Mouse (Mus musculus) MEL (cell line): Measurements from ENCODE around the gene Ncoa5. TPM values are rescaled to one million over a fixed set of nuclear protein-coding genes. Genes with fewer than 3 reads are reported as not detected.

Experiments
- DNase-seq: peaks from one replicate; pipeline ENCODE4 v3.0.0; 2011; ENCODE audit warnings: low read depth, low spot score
- H3K27ac ChIP-seq: 2 replicates; pipeline ENCODE4 v1.5.1; 2012; ENCODE audit warnings: low read depth, mild to moderate bottlenecking, control low read depth, low read length, moderate library complexity; ENCODE audit not compliant: control insufficient read depth
- H3K27me3 ChIP-seq, 2 experiments: fragments of 150-350 bp in 1 of 2; sonication (generic) in 1 of 2; 2 replicates each; pipeline ENCODE4 v1.6.1; 2012; ENCODE audit warnings: low read length in 2 of 2, mild to moderate bottlenecking in 2 of 2, improper control_type of control experiment in 1 of 2, moderate library complexity in 1 of 2; ENCODE audit not compliant: insufficient read depth in 2 of 2, control insufficient read depth in 1 of 2
- H3K36me3 ChIP-seq, 2 experiments: 2 replicates each; pipeline ENCODE4 v1.6.1; 2012 to 2014; ENCODE audit warnings: low read length in 2 of 2, improper control_type of control experiment in 1 of 2, inconsistent platforms in 1 of 2, mild to moderate bottlenecking in 1 of 2; ENCODE audit not compliant: insufficient read depth in 2 of 2, control insufficient read depth in 1 of 2
- H3K4me1 ChIP-seq, 2 experiments: fragments of 150-350 bp in 1 of 2; sonication (generic) in 1 of 2; 2 replicates each; pipeline ENCODE4 v1.6.1; 2012; ENCODE audit warnings: low read length in 2 of 2, improper control_type of control experiment in 1 of 2, mild to moderate bottlenecking in 1 of 2; ENCODE audit not compliant: insufficient read depth in 2 of 2, control insufficient read depth in 1 of 2
- H3K4me3 ChIP-seq, 2 experiments: fragments of 150-350 bp in 1 of 2; sonication (generic) in 1 of 2; 2 replicates each; pipeline ENCODE4 v1.5.1; 2012; ENCODE audit warnings: low read depth in 2 of 2, low read length in 2 of 2, mild to moderate bottlenecking in 2 of 2, moderate library complexity in 2 of 2, control low read depth in 1 of 2, improper control_type of control experiment in 1 of 2; ENCODE audit not compliant: control insufficient read depth in 1 of 2, insufficient read depth in 1 of 2
- H3K79me2 ChIP-seq: 2 replicates; pipeline ENCODE4 v1.6.1; 2012; ENCODE audit warnings: mild to moderate bottlenecking, low read length, moderate library complexity; ENCODE audit not compliant: control insufficient read depth, poor library complexity, insufficient read depth
- H3K9ac ChIP-seq: 2 replicates; pipeline ENCODE4 v1.6.1; 2012; ENCODE audit warnings: low read depth, mild to moderate bottlenecking, control low read depth, low read length, moderate library complexity; ENCODE audit not compliant: control insufficient read depth, poor library complexity, severe bottlenecking
- H3K9me3 ChIP-seq: fragments of 150-350 bp; sonication (generic); replicated peaks from 2 replicates; pipeline ENCODE4 v1.6.1; 2012; ENCODE audit warnings: mild to moderate bottlenecking, low read length, improper control_type of control experiment, moderate library complexity; ENCODE audit not compliant: insufficient read depth
- CHD2 ChIP-seq: IDR thresholded peaks from 2 replicates; pipeline ENCODE4 v1.6.1; 2011; ENCODE audit warnings: low read length, improper control_type of control experiment
- ELF1 ChIP-seq: IDR thresholded peaks from 2 replicates; pipeline ENCODE4 v1.6.1; 2014; ENCODE audit warnings: low read depth, mild to moderate bottlenecking, inconsistent platforms, low read length, improper control_type of control experiment, moderate library complexity
- EP300 ChIP-seq, 2 experiments: IDR thresholded peaks; 2 replicates each; pipeline ENCODE4 v1.6.1; 2011; ENCODE audit warnings: improper control_type of control experiment in 2 of 2, low read length in 2 of 2, low read depth in 1 of 2, mild to moderate bottlenecking in 1 of 2
- ETS1 ChIP-seq: IDR thresholded peaks from 2 replicates; pipeline ENCODE4 v1.6.1; 2012; ENCODE audit warnings: low read depth, mild to moderate bottlenecking, inconsistent platforms, low read length, improper control_type of control experiment, moderate library complexity
- GABPA ChIP-seq: IDR thresholded peaks from 2 replicates; pipeline ENCODE4 v1.6.1; 2012; ENCODE audit warnings: low read depth, mild to moderate bottlenecking, inconsistent platforms, low read length, improper control_type of control experiment, moderate library complexity
- GATA1 ChIP-seq: IDR thresholded peaks from 2 replicates; pipeline ENCODE4 v1.6.1; 2011; ENCODE audit warnings: low read depth, low read length, improper control_type of control experiment
- HCFC1 ChIP-seq: IDR thresholded peaks from 2 replicates; pipeline ENCODE4 v1.6.1; 2012; ENCODE audit warnings: low read depth, mild to moderate bottlenecking, inconsistent platforms, low read length, improper control_type of control experiment, moderate library complexity
- JUND ChIP-seq: IDR thresholded peaks from 2 replicates; pipeline ENCODE4 v1.6.1; 2011; ENCODE audit warnings: low read depth, mild to moderate bottlenecking, improper control_type of control experiment, low read length
- KAT2A ChIP-seq: conservative IDR thresholded peaks from 2 replicates; pipeline ENCODE4 v1.6.1; 2012; ENCODE audit warnings: low read depth, low read length, improper control_type of control experiment, inconsistent platforms
- MAFK ChIP-seq: IDR thresholded peaks from 2 replicates; pipeline ENCODE4 v1.6.1; 2011; ENCODE audit warnings: low read depth, mild to moderate bottlenecking, low read length, improper control_type of control experiment, borderline replicate concordance
- MAZ ChIP-seq: IDR thresholded peaks from 2 replicates; pipeline ENCODE4 v1.6.1; 2012; ENCODE audit warnings: low read depth, mild to moderate bottlenecking, inconsistent platforms, low read length, improper control_type of control experiment
- MXI1 ChIP-seq: IDR thresholded peaks from 2 replicates; pipeline ENCODE4 v1.6.1; 2011; ENCODE audit warnings: mild to moderate bottlenecking, low read depth, low read length, improper control_type of control experiment
- MYB ChIP-seq: IDR thresholded peaks from 2 replicates; pipeline ENCODE4 v1.6.1; 2011; ENCODE audit warnings: mild to moderate bottlenecking, low read depth, low read length, improper control_type of control experiment
- MYC ChIP-seq: IDR thresholded peaks from 2 replicates; pipeline ENCODE4 v1.6.1; 2011; ENCODE audit warnings: low read depth, mild to moderate bottlenecking, low read length, improper control_type of control experiment, moderate library complexity
- NELFE ChIP-seq: IDR thresholded peaks from 2 replicates; pipeline ENCODE4 v1.6.1; 2011; ENCODE audit warnings: low read depth, low read length, improper control_type of control experiment
- NRF1 ChIP-seq: IDR thresholded peaks from 2 replicates; pipeline ENCODE4 v1.6.1; 2014; ENCODE audit warnings: low read depth, mild to moderate bottlenecking, inconsistent platforms, low read length, improper control_type of control experiment, moderate library complexity; ENCODE audit not compliant: poor library complexity, insufficient read depth, severe bottlenecking
- POLR2A ChIP-seq, 2 experiments: IDR thresholded peaks; 2 replicates each; pipeline ENCODE4 v1.6.1; 2011 to 2012; ENCODE audit warnings: low read length in 2 of 2, mild to moderate bottlenecking in 2 of 2, control low read depth in 1 of 2, improper control_type of control experiment in 1 of 2, low read depth in 1 of 2, moderate library complexity in 1 of 2; ENCODE audit not compliant: control insufficient read depth in 1 of 2, insufficient read depth in 1 of 2, poor library complexity in 1 of 2
- POLR2AphosphoS2 ChIP-seq: IDR thresholded peaks from 2 replicates; pipeline ENCODE4 v1.6.1; 2011; ENCODE audit warnings: low read length, improper control_type of control experiment
- POLR2AphosphoS5 ChIP-seq: IDR thresholded peaks from 2 replicates; pipeline ENCODE4 v1.6.1; 2012; ENCODE audit warnings: low read depth, borderline replicate concordance, mild to moderate bottlenecking, inconsistent platforms, low read length, moderate library complexity, mixed read lengths
- SMC3 ChIP-seq: IDR thresholded peaks from 2 replicates; pipeline ENCODE4 v1.6.1; 2011; ENCODE audit warnings: low read depth, low read length, improper control_type of control experiment
- TBP ChIP-seq: IDR thresholded peaks from 2 replicates; pipeline ENCODE4 v1.8.0; 2011; ENCODE audit warnings: low read depth, low read length, improper control_type of control experiment
- TCF12 ChIP-seq: IDR thresholded peaks from 2 replicates; pipeline ENCODE4 v1.6.1; 2014; ENCODE audit warnings: low read depth, mild to moderate bottlenecking, inconsistent platforms, low read length, improper control_type of control experiment, moderate library complexity
- USF1 ChIP-seq: IDR thresholded peaks from 2 replicates; pipeline ENCODE4 v1.6.1; 2014; ENCODE audit warnings: low read depth, mild to moderate bottlenecking, inconsistent platforms, low read length, improper control_type of control experiment, moderate library complexity
- USF2 ChIP-seq, 2 experiments: IDR thresholded peaks; 2 replicates each; pipeline ENCODE4 v1.6.1; 2011 to 2012; ENCODE audit warnings: improper control_type of control experiment in 2 of 2, low read length in 2 of 2, borderline replicate concordance in 1 of 2, inconsistent platforms in 1 of 2, low read depth in 1 of 2, mild to moderate bottlenecking in 1 of 2; ENCODE audit not compliant: insufficient read depth in 1 of 2
- ZC3H11A ChIP-seq: IDR thresholded peaks from 2 replicates; pipeline ENCODE4 v1.6.1; 2012; ENCODE audit warnings: low read depth, mild to moderate bottlenecking, inconsistent platforms, low read length, improper control_type of control experiment
- ZMIZ1 ChIP-seq: IDR thresholded peaks from 2 replicates; pipeline ENCODE4 v1.6.1; 2012; ENCODE audit warnings: low read depth, mild to moderate bottlenecking, inconsistent platforms, low read length, improper control_type of control experiment, moderate library complexity
- polyA plus RNA-seq, 2 experiments: library from polyadenylated mRNA; stranded (reverse) in 1 of 2; unstranded in 1 of 2; fragments of >175 nt in 1 of 2; fragments of >200 nt in 1 of 2; gene quantifications; 2 replicates each; pipeline versions ENCODE4 v1.2.1 to v1.2.4; 2012; ENCODE audit warnings: low replicate concordance in 2 of 2, low read depth in 1 of 2; ENCODE audit not compliant: insufficient read length in 2 of 2, insufficient read depth in 1 of 2, missing spikeins in 1 of 2
- total RNA-seq: library from RNA; depleted of rRNA; stranded (reverse); fragments of 300-350 nt; gene quantifications from 2 replicates; pipeline ENCODE4 v1.2.3, GENCODE M21; 2012

Ncoa5 gene
- total and polyA plus RNA-seq, 3 experiments: 35.8 to 76.6 (median 61.0) TPM

- H3K79me2 ChIP-seq: no peaks in the 10 kb centered on the region
- H3K9ac ChIP-seq: no peak overlapping the region
- no peak for TF ChIP-seq HCFC1
- no peak for TF ChIP-seq ZC3H11A
- TF ChIP-seq MAZ: no peak
- no peak for TF ChIP-seq MYB
- TF ChIP-seq CHD2: no peak
- no peak for TF ChIP-seq GATA1
- no peak for TF ChIP-seq NRF1
- no peak for TF ChIP-seq POLR2A (IDR thresholded peaks at IDR 0.05; ENCODE audit: control insufficient read depth in 1 of 2, insufficient read depth in 1 of 2, low read depth in 1 of 2, low read length in 2 of 2, poor library complexity in 1 of 2)
- no peak for TF ChIP-seq ZMIZ1
- TF ChIP-seq GABPA: no peak
- no peak for TF ChIP-seq EP300 (IDR thresholded peaks at IDR 0.05; ENCODE audit: low read depth in 1 of 2, low read length in 2 of 2)
- TF ChIP-seq ELF1: no peak
- no peak for TF ChIP-seq KAT2A
- TF ChIP-seq SMC3: no peak
- no peak for TF ChIP-seq NELFE
- TF ChIP-seq MYC: no peak
- TF ChIP-seq POLR2AphosphoS2: no peak
- TF ChIP-seq MAFK: no peak
- TF ChIP-seq TCF12: no peak
- no peaks in the 10 kb centered on the region for H3K27me3 ChIP-seq
- no peak overlapping the region for H3K4me3 ChIP-seq
- no peaks in the 10 kb centered on the region for H3K9me3 ChIP-seq
- H3K36me3 ChIP-seq: no peaks in the 10 kb centered on the region
- no peak overlapping the region for H3K27ac ChIP-seq
- peak; percentile 6 for DNase-seq
- no peaks in the 10 kb centered on the region for H3K4me1 ChIP-seq
These were observed 39.6 kb upstream of the Ncoa5 start for GRCm38 (mm10) chr2:165074081-165074884.

DNA sequence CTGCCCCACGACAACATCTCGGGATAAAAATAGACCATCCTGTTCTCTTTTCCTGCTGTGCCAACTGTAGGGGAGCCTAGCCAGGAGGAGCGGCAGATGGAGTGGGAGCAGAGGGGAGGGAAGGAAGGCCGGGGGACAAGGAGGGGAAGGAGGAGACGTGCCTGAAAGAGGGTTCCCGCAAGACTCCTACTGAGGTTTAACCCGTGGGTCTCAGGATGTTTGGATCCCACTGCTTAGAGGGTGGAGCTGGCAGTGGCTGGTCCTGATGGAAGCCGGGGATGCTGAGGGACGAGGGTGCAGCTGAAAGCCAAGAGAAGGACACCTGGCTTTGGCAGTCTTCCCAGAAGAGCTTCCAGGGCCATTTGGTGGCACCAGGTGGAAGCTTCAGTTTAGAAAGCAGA is 38.7 kb upstream of the Ncoa5 start:
- Histone ChIP-seq H3K9ac (no peak overlapping the region), H3K27ac (no peak overlapping the region), H3K4me1 (no peaks in the 10 kb centered on the region), H3K79me2 (no peaks in the 10 kb centered on the region), H3K36me3 (no peaks in the 10 kb centered on the region), H3K27me3 (no peaks in the 10 kb centered on the region), H3K9me3 (no peaks in the 10 kb centered on the region), H3K4me3 (no peak overlapping the region)
- no peak for DNase-seq
- no peak for TF ChIP-seq JUND
- TF ChIP-seq ZMIZ1: no peak
- no peak for TF ChIP-seq ZC3H11A
- no peak for TF ChIP-seq MXI1
- TF ChIP-seq USF1: no peak
- no peak for TF ChIP-seq HCFC1
- TF ChIP-seq ETS1: no peak
- TF ChIP-seq POLR2AphosphoS5: no peak
- TF ChIP-seq TCF12: no peak
- no peak for TF ChIP-seq GATA1
- no peak for TF ChIP-seq POLR2AphosphoS2
- TF ChIP-seq USF2 (IDR thresholded peaks at IDR 0.05; ENCODE audit: borderline replicate concordance in 1 of 2, insufficient read depth in 1 of 2, low read depth in 1 of 2, low read length in 2 of 2): no peak
- no peak for TF ChIP-seq TBP
